ENCODE assay signal across 9 mouse cellular contexts in genomic region chr16:45095561-45096482, GRCm38 (mm10). TPM values are rescaled to one million over a fixed set of nuclear protein-coding genes. Genes with fewer than 3 reads are reported as not detected.
DNase-seq lines count a peak whose midpoint lies in the region; ATAC-seq and TF ChIP-seq lines count a peak whose summit lies in the region.
"Had no signal": no experiment of that assay in that cellular context is flagged by ENCODE, and none has a peak within 500 bp of the region (broad histone marks: within the 10 kb centered on the region; RNA-seq: fewer than 3 reads in every experiment).

No protein-coding gene starts in this region.

- TF ChIP-seq EP300 in heart, postnatal 0 days (IDR thresholded peaks at IDR 0.05; ENCODE audit: low read depth): no peak

- TF ChIP-seq POLR2A in lung, adult 2 months (IDR thresholded peaks at IDR 0.05; ENCODE audit: borderline replicate concordance, extremely low read depth, low read depth, low read length): no peak

- peak overlapping the region; percentile 72 for H3K4me3 ChIP-seq in gastrocnemius, adult 2 months
- H3K4me3 ChIP-seq in lung, adult 2 months (replicated peaks; ENCODE audit: extremely low read depth, low read depth, low read length): no peak overlapping the region
- H3K4me3 ChIP-seq in heart, postnatal 0 days (ENCODE audit: low read depth, low read length): peak overlapping the region; percentile 47
- H3K4me3 ChIP-seq: forebrain, embryonic 12.5 days had no signal

- H3K27me3 ChIP-seq in heart, postnatal 0 days (ENCODE audit: control insufficient read depth, insufficient read depth, low read length): no peaks in the 10 kb centered on the region

- TF ChIP-seq CTCF in gastrocnemius, adult 2 months (IDR thresholded peaks at IDR 0.05): no peak
- no peak for TF ChIP-seq CTCF in lung, adult 2 months (IDR thresholded peaks at IDR 0.05; ENCODE audit: insufficient read depth, low read length)
- no peak for TF ChIP-seq CTCF in heart, postnatal 0 days (IDR thresholded peaks at IDR 0.05; ENCODE audit: low read depth)

- WGBS in lung, adult 2 months: 83% methylated on average over 26 of the region's 26 CpGs
- WGBS in heart, postnatal 0 days: 79% methylated on average over 26 of the region's 26 CpGs

- no peak for DNase-seq in gastrocnemius, adult 2 months
- no peak for DNase-seq in gastrocnemius, adult 18-20 months (ENCODE audit: low spot score)
- DNase-seq in lung, adult 18-20 months: peak; percentile 41 to 48
- no peak for DNase-seq in lung, adult 2 months
- DNase-seq in heart, postnatal 0 days (ENCODE audit: low spot score): no peak
- peak; percentile 36 to 44 for DNase-seq in lung, postnatal 4 days
- DNase-seq in frontal cortex, postnatal 10 days (ENCODE audit: low spot score in 2 of 2): no peak

- H3K4me1 ChIP-seq in lung, adult 2 months (ENCODE audit: control insufficient read depth, insufficient read depth, low read length): peaks cover 2% of the 10 kb centered on the region; the same call in 1 of the 2 replicates
- H3K4me1 ChIP-seq in heart, postnatal 0 days (ENCODE audit: control insufficient read depth, insufficient read depth): peaks cover 36% of the 10 kb centered on the region

- no peak for ATAC-seq in heart, postnatal 0 days (ENCODE audit: insufficient read depth, low read depth)
- ATAC-seq in monocyte, adult 5-6 weeks (replicated peaks; ENCODE audit: insufficient number of reproducible peaks, low FRiP score, low TSS enrichment, poor library complexity, severe bottlenecking): no peak

- no peaks in the 10 kb centered on the region for H3K36me3 ChIP-seq in heart, postnatal 0 days (replicated peaks; ENCODE audit: control insufficient read depth, insufficient read depth, low read length)
- H3K36me3 ChIP-seq: forebrain, embryonic 12.5 days had no signal

- H3K9ac ChIP-seq in heart, postnatal 0 days (replicated peaks; ENCODE audit: low read depth, low read length): no peak overlapping the region
- H3K9ac ChIP-seq: forebrain, embryonic 12.5 days had no signal

- H3K4me2 ChIP-seq in heart, postnatal 0 days (ENCODE audit: low read depth, low read length): peak overlapping the region; percentile 71
- H3K4me2 ChIP-seq: forebrain, embryonic 12.5 days had no signal

- intact Hi-C loops in gastrocnemius, adult 2 months (cut with DNase I): loop anchor here (10.0 kb wide), 1 partner anchor 371 kb away; the partner anchor contains the start of gene Nepro

- H3K9me3 ChIP-seq in heart, postnatal 0 days (replicated peaks; ENCODE audit: control insufficient read depth, low read length): no peaks in the 10 kb centered on the region
- H3K9me3 ChIP-seq: forebrain, embryonic 12.5 days had no signal

- H3K27ac ChIP-seq in gastrocnemius, adult 2 months: peak overlapping the region; percentile 76
- H3K27ac ChIP-seq in heart, postnatal 0 days (ENCODE audit: low read depth): no peak overlapping the region
- H3K27ac ChIP-seq: forebrain, embryonic 12.5 days had no signal

RNA-seq across cellular contexts. Expression of gene Ccdc80, which starts 2.6 kb away (rescaled TPM):
- 10 to 100 TPM; 18.7 to 21.8 TPM for total RNA-seq in gastrocnemius, adult 2 months (2021)
- 10 to 100 TPM; 13.2 to 26.4 TPM for total RNA-seq in gastrocnemius, adult 18-20 months (2021)
- 19.6 and 20.0 TPM in 2 replicates for polyA plus RNA-seq in lung, adult 2 months (2012; rRNA removed)
- 61.4 and 70.2 TPM in 2 replicates for total RNA-seq in heart, postnatal 0 days (2014; rRNA removed; ENCODE audit: low replicate concordance)
- 75.3 and 75.8 TPM in 2 replicates for polyA plus RNA-seq in heart, postnatal 0 days (2015; fragmentation: Nextera tagmentation; extraction: Ambion mirVana)
- total RNA-seq in monocyte, adult 5-6 weeks (2017): 3.6 TPM in 1 of 3 replicates, not detected in the others

Comparison
In these comparisons a context has a peak if more than half of its experiments do, and no peak if none do; other contexts are left out.
1. DNase-seq: peak in lung, adult 18-20 months (2 of 2) and lung, postnatal 4 days (2 of 2); none in gastrocnemius, adult 2 months (single experiment), gastrocnemius, adult 18-20 months (single experiment), lung, adult 2 months (single experiment), heart, postnatal 0 days (single experiment) and frontal cortex, postnatal 10 days (0 of 2).